Mouse (Mus musculus): ENCODE measurements around the gene Evx2. TPM values are rescaled to one million over a fixed set of nuclear protein-coding genes. Genes with fewer than 3 reads are reported as not detected.
A peak's percentile ranks its signal among the peaks of the same experiment; 100 is the strongest.

Evx2 gene
- total and polyA plus RNA-seq, 2 experiments from 2014 or later, result not detected

DNA sequence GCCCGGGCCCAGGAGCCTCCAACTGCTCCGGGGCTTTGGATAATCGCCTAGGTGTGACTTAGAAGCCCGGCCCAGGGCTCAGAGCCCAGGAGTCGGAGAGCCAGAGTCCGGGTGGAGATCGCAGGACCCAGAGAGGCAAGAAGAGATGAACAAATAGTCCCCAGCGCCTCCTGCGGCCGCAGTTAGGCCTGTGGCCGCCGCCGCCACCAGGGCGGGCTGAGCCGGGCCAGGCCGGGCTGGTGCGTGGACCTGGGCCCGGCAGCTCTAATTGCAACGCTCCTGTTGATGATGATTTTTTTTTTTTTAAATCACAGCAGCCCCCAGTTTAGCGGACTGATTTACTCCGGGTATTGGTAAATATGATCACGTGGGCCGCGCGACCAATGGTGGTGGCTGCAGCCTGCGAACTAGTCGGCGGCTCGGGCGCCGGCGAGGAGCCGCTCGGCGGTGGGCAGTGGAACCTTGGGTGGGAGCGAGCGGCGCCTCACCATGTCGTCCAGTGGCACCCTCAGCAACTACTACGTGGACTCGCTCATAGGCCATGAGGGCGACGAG lies 38.3 kb upstream of the Evx2 start, which contains the start of gene Hoxd9:
TSS of gene Hoxd9 (plus strand) at position 161 of the 555 bp plus-strand sequence.
- Histone ChIP-seq H3K36me3 (replicated peaks; ENCODE audit: control insufficient read depth, insufficient read depth, low read length) (no peaks in the 10 kb centered on the region), H3K27me3 (ENCODE audit: control insufficient read depth, insufficient read depth, low read length) (peaks cover 99% of the 10 kb centered on the region), H3K27ac (ENCODE audit: low read depth) (no peak within 1 kb of the TSS), H3K4me2 (ENCODE audit: low read depth, low read length) (peak within 1 kb of the TSS; percentile 55), H3K4me1 (ENCODE audit: control insufficient read depth, insufficient read depth) (no peaks in the 10 kb centered on the region), H3K4me3 (ENCODE audit: low read depth, low read length) (peak within 1 kb of the TSS; percentile 37), H3K9me3 (replicated peaks; ENCODE audit: control insufficient read depth, low read length) (no peaks in the 10 kb centered on the region), H3K9ac (replicated peaks; ENCODE audit: low read depth, low read length) (no peak within 1 kb of the TSS)
- DNase-seq (ENCODE audit: low spot score) (no peak), ATAC-seq (ENCODE audit: insufficient read depth, low read depth) (peak; percentile 55)
- WGBS, result under 1% methylated on average over 43 of the region's 43 CpGs
- no peak for TF ChIP-seq CTCF (IDR thresholded peaks at IDR 0.05; ENCODE audit: low read depth)
- no peak for TF ChIP-seq EP300 (IDR thresholded peaks at IDR 0.05; ENCODE audit: low read depth)

DNA sequence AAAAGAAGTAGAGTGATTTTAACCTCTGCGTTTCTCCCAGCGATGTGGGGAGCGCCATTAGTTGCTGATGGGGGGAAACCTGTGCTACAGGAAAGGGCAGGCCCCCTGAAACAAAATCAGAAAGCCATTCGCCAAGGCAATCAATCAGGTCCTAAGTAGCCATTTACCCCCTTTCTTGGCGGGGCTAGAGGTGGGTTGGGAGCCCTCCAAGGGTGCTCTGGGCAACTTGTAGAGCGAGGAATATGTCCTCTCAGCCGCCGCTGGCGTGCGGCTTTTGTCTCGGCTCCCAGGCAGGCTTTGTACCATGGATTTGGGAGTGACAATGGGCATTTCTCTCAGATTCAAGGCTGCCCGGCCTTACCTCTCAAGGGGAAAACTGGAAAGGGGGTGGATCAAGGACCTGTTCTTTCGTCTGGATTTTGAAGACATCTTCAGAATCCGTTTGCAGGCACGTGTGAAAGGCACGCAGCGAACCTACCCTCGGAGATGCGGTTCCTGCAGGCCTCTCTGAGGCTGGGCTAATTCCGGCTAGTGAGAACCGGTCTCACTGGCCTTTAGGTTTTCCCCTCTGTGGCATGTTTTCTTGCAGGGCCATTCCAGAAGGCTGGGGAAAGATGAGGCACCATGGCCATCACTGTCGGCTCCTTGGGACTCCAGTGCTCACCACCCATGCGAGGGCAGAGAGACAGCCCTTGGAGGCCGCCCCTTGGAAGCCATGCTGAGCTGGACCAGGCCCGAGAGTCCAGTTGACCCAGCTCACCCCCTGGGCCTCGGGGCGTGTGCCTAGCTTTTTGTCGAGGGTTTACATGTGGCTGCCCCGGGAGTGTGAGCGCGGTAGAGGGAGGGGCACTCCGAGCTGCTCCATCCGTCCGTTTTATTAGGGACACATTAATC lies 37.3 kb upstream of the Evx2 start:
- Histone ChIP-seq H3K9me3 (replicated peaks; ENCODE audit: control insufficient read depth, low read length) (no peaks in the 10 kb centered on the region), H3K4me3 (ENCODE audit: low read depth, low read length) (no peak overlapping the region), H3K9ac (replicated peaks; ENCODE audit: low read depth, low read length) (no peak overlapping the region), H3K36me3 (replicated peaks; ENCODE audit: control insufficient read depth, insufficient read depth, low read length) (no peaks in the 10 kb centered on the region), H3K27me3 (ENCODE audit: control insufficient read depth, insufficient read depth, low read length) (peaks cover 100% of the 10 kb centered on the region), H3K4me1 (ENCODE audit: control insufficient read depth, insufficient read depth) (no peaks in the 10 kb centered on the region), H3K27ac (ENCODE audit: low read depth) (no peak overlapping the region), H3K4me2 (ENCODE audit: low read depth, low read length) (no peak overlapping the region)
- ATAC-seq (ENCODE audit: insufficient read depth, low read depth) (no peak), DNase-seq (ENCODE audit: low spot score) (no peak)
- no peak for TF ChIP-seq CTCF (IDR thresholded peaks at IDR 0.05; ENCODE audit: low read depth)
- no peak for TF ChIP-seq EP300 (IDR thresholded peaks at IDR 0.05; ENCODE audit: low read depth)
- 5% methylated on average over 34 of the region's 34 CpGs for WGBS

DNA sequence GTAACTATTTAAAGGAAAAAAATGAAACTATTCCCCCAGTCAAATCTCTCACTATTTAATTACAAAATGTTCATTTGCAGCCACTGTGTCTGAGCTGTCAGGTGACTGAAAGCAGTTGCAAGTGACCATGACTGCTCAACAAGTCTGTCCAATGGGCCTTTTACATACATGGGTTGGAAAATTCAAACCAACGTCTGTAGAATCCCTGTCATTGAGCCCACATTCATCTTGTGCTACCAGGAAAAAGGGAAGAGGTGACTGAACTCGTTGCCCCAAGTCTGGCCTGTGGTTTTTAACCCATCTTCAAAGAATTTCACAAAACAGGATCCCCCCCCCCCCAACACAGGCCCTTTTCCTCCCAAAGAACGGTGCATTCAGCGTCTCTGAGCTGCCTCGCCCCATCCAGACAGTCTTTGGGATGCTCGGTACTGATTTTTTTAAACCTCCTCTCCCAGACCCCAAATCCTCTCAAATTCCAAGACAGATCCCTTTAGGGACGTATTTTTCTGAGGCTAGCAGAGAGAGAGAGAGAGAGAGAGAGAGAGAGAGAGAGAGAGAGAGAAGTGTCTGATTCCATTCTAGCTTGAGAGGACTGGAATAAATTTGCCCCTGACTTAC lies 36.6 kb upstream of the Evx2 start:
- DNase-seq (ENCODE audit: low spot score), result no peak
- Histone ChIP-seq H3K9ac (replicated peaks; ENCODE audit: low read depth, low read length) (no peak overlapping the region), H3K4me3 (ENCODE audit: low read depth, low read length) (no peak overlapping the region), H3K27me3 (ENCODE audit: control insufficient read depth, insufficient read depth, low read length) (peaks cover 100% of the 10 kb centered on the region), H3K9me3 (replicated peaks; ENCODE audit: control insufficient read depth, low read length) (no peaks in the 10 kb centered on the region), H3K4me1 (ENCODE audit: control insufficient read depth, insufficient read depth) (no peaks in the 10 kb centered on the region), H3K4me2 (ENCODE audit: low read depth, low read length) (no peak overlapping the region), H3K36me3 (replicated peaks; ENCODE audit: control insufficient read depth, insufficient read depth, low read length) (no peaks in the 10 kb centered on the region), H3K27ac (ENCODE audit: low read depth) (no peak overlapping the region)
- WGBS, result 4% methylated on average over 7 of the region's 7 CpGs
- ATAC-seq (ENCODE audit: insufficient read depth, low read depth), result no peak
- TF ChIP-seq CTCF (IDR thresholded peaks at IDR 0.05; ENCODE audit: low read depth), result no peak
- no peak for TF ChIP-seq EP300 (IDR thresholded peaks at IDR 0.05; ENCODE audit: low read depth)

DNA sequence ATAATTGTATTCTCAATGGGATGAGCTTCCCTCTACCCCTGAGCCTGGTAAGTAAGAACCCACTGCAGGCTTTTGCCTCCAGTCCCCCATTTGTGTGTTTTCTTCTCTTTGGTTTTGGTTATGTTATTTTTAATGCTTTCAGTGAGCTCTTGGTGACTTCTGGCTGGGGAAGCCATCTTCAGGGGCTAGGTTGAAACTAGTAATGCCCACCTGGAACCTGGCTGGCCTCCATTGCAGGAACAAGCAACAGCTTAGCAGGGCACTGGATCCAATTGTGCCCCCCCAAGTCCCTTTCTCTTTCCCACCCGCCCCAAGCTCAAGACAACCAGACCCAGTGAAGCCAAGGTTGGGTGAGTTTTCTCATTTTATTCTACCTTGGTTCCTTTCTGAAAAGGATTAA lies 36.0 kb upstream of the Evx2 start:
- no peaks in the 10 kb centered on the region for H3K4me1 ChIP-seq (ENCODE audit: control insufficient read depth, insufficient read depth)
- ATAC-seq (ENCODE audit: insufficient read depth, low read depth), result no peak
- no peak overlapping the region for H3K9ac ChIP-seq (replicated peaks; ENCODE audit: low read depth, low read length)
- no peak overlapping the region for H3K27ac ChIP-seq (ENCODE audit: low read depth)
- no peak for DNase-seq (ENCODE audit: low spot score)
- H3K9me3 ChIP-seq (replicated peaks; ENCODE audit: control insufficient read depth, low read length), result no peaks in the 10 kb centered on the region
- no peak for TF ChIP-seq EP300 (IDR thresholded peaks at IDR 0.05; ENCODE audit: low read depth)
- TF ChIP-seq CTCF (IDR thresholded peaks at IDR 0.05; ENCODE audit: low read depth), result no peak
- no peak overlapping the region for H3K4me3 ChIP-seq (ENCODE audit: low read depth, low read length)
- no peak overlapping the region for H3K4me2 ChIP-seq (ENCODE audit: low read depth, low read length)
- peaks cover 100% of the 10 kb centered on the region for H3K27me3 ChIP-seq (ENCODE audit: control insufficient read depth, insufficient read depth, low read length)
- WGBS, result 0% methylated on average over 1 of the region's 1 CpGs
- no peaks in the 10 kb centered on the region for H3K36me3 ChIP-seq (replicated peaks; ENCODE audit: control insufficient read depth, insufficient read depth, low read length)

DNA sequence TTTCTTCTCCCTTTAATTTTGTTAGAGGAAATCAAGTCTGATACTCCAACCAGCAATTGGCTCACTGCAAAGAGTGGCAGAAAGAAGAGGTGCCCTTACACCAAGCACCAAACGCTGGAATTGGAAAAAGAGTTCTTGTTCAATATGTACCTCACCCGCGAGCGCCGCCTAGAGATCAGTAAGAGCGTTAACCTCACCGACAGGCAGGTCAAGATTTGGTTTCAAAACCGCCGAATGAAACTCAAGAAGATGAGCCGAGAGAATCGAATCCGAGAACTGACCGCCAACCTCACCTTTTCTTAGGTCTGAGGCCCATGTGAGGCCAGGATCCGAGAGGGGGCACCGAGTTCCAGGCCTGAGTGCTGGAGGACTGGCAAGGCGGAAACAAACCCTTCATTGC lies 34.7 kb upstream of the Evx2 start:
- Histone ChIP-seq H3K27ac (ENCODE audit: low read depth) (no peak overlapping the region), H3K4me3 (ENCODE audit: low read depth, low read length) (no peak overlapping the region), H3K36me3 (replicated peaks; ENCODE audit: control insufficient read depth, insufficient read depth, low read length) (no peaks in the 10 kb centered on the region), H3K4me1 (ENCODE audit: control insufficient read depth, insufficient read depth) (no peaks in the 10 kb centered on the region), H3K4me2 (ENCODE audit: low read depth, low read length) (no peak overlapping the region), H3K9me3 (replicated peaks; ENCODE audit: control insufficient read depth, low read length) (no peaks in the 10 kb centered on the region), H3K27me3 (ENCODE audit: control insufficient read depth, insufficient read depth, low read length) (peaks cover 99% of the 10 kb centered on the region), H3K9ac (replicated peaks; ENCODE audit: low read depth, low read length) (no peak overlapping the region)
- ATAC-seq (ENCODE audit: insufficient read depth, low read depth), result no peak
- WGBS, result 3% methylated on average over 16 of the region's 16 CpGs
- TF ChIP-seq CTCF (IDR thresholded peaks at IDR 0.05; ENCODE audit: low read depth) (no peak), EP300 (IDR thresholded peaks at IDR 0.05; ENCODE audit: low read depth) (no peak)
- DNase-seq (ENCODE audit: low spot score), result no peak
